Mouse (Mus musculus) midbrain, embryonic 14.5 days (tissue): ENCODE results near the gene Borcs6. TPM values are rescaled to one million over a fixed set of nuclear protein-coding genes. Genes with fewer than 3 reads are reported as not detected.

ENCODE experiments used
- ATAC-seq: fragments of 200-750 bp; cut with Nextera tagmentation; 2 replicates; pipeline ENCODE4 v1.8.0; 2017; ENCODE audit warnings: moderate number of reproducible peaks, moderate library complexity; ENCODE audit not compliant: low FRiP score, low TSS enrichment
- DNase-seq: peaks from one replicate; pipeline ENCODE4 v3.0.0-alpha.2; 2015
- H3K27ac ChIP-seq: fragments of 300-500 bp; sonication (generic); replicated peaks from 2 replicates; pipeline ENCODE4 v1.5.1; 2014; ENCODE audit warnings: mild to moderate bottlenecking, low read depth, low read length, moderate library complexity
- H3K27me3 ChIP-seq: fragments of 300-500 bp; sonication (generic); 2 replicates; pipeline ENCODE4 v1.6.1; 2014; ENCODE audit warnings: low read length, control low read depth, mixed read lengths; ENCODE audit not compliant: control insufficient read depth, insufficient read depth
- H3K36me3 ChIP-seq: fragments of 300-500 bp; sonication (generic); 2 replicates; pipeline ENCODE4 v1.6.1; 2014; ENCODE audit warnings: low read length, control low read depth; ENCODE audit not compliant: control insufficient read depth, insufficient read depth
- H3K4me1 ChIP-seq: fragments of 300-500 bp; sonication (generic); 2 replicates; pipeline ENCODE4 v1.6.1; 2014; ENCODE audit warnings: mild to moderate bottlenecking, antibody characterized with exemption, low read length, control low read depth; ENCODE audit not compliant: control insufficient read depth, insufficient read depth
- H3K4me2 ChIP-seq: fragments of 300-500 bp; sonication (generic); 2 replicates; pipeline ENCODE4 v1.6.1; 2014; ENCODE audit warnings: mild to moderate bottlenecking, low read length, moderate library complexity
- H3K4me3 ChIP-seq: fragments of 300-500 bp; sonication (generic); replicated peaks from 2 replicates; pipeline ENCODE4 v1.5.1; 2014; ENCODE audit warnings: low read depth, low read length
- H3K9ac ChIP-seq: fragments of 300-500 bp; sonication (generic); replicated peaks from 2 replicates; pipeline ENCODE4 v1.6.1; 2014; ENCODE audit warnings: mild to moderate bottlenecking, low read length, moderate library complexity
- H3K9me3 ChIP-seq: fragments of 300-500 bp; sonication (generic); 2 replicates; pipeline ENCODE4 v1.6.1; 2016; ENCODE audit warnings: low read length, control low read depth, mixed read lengths; ENCODE audit not compliant: control insufficient read depth
- WGBS: fragments of 180-500 bp; shearing (Covaris S2); extraction: QIAGEN DNeasy Blood & Tissue Kit; methylation state at CpG from one replicate; pipeline ENCODE4 v1.1.7; 2014; 5-methylcytosine and 5-hydroxymethylcytosine counted together
- polyA plus RNA-seq: library from polyadenylated mRNA; unstranded; fragments of >200 nt; fragmentation: Nextera tagmentation; extraction: Ambion mirVana; gene quantifications from 2 replicates; pipeline ENCODE4 v1.2.1, GENCODE M21; 2014

Borcs6 gene
- polyA plus RNA-seq, 1 experiment from 2014 or later: 17.3 TPM

DNA sequence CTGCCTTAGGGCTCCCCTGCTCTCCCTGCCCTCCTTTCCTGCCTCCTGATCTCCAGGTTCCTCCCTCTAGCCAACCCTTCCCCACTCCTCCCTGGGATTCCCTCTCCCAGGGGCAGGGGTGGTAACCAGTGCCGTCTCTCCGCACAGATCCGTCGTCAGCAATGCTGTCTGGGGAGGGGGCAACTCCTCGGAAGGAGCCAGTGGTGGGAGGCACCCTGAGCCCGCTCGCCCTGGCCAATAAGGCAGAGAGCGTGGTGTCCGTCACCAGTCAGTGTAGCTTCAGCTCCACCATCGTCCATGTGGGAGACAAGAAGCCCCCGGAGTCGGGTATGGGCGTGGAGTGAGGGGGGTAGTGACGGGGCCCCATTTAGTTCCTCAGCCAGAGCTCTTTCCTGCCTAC, 45.0 kb downstream of the Borcs6 start:
- Histone ChIP-seq H3K9me3 (no peaks in the 10 kb centered on the region), H3K4me1 (peaks cover 7% of the 10 kb centered on the region), H3K36me3 (peaks cover 86% of the 10 kb centered on the region), H3K9ac (no peak overlapping the region), H3K4me2 (no peak overlapping the region), H3K27ac (no peak overlapping the region), H3K4me3 (no peak overlapping the region), H3K27me3 (no peaks in the 10 kb centered on the region)
- 92% methylated on average over 14 of the region's 14 CpGs for WGBS
- ATAC-seq (no peak), DNase-seq (no peak)

DNA sequence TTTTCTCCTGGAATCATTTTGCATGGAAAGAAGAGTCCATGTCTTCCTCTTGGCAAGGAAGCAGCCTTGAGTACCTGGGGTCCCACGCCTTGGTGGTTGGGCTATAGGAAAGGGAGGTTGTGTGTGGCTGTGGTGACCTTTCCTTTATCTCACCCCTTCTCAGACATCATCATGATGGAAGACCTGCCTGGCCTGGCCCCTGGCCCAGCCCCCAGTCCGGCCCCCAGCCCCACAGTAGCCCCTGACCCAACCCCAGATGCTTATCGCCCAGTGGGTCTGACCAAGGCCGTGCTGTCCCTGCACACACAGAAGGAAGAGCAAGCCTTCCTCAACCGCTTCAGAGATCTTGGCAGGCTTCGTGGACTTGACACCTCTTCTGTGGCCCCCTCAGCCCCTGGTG, 45.7 kb downstream of the Borcs6 start:
- no peaks in the 10 kb centered on the region for H3K27me3 ChIP-seq
- ATAC-seq: no peak
- H3K9ac ChIP-seq: 0 out of 2 replicates have a peak overlapping the region, but pooled peaks have one; percentile 12
- H3K4me1 ChIP-seq: peaks cover 4% of the 10 kb centered on the region
- WGBS: 91% methylated on average over 6 of the region's 6 CpGs
- no peak for DNase-seq
- H3K9me3 ChIP-seq: no peaks in the 10 kb centered on the region
- peaks cover 88% of the 10 kb centered on the region for H3K36me3 ChIP-seq
- no peak overlapping the region for H3K4me2 ChIP-seq
- no peak overlapping the region for H3K4me3 ChIP-seq
- H3K27ac ChIP-seq: no peak overlapping the region

DNA sequence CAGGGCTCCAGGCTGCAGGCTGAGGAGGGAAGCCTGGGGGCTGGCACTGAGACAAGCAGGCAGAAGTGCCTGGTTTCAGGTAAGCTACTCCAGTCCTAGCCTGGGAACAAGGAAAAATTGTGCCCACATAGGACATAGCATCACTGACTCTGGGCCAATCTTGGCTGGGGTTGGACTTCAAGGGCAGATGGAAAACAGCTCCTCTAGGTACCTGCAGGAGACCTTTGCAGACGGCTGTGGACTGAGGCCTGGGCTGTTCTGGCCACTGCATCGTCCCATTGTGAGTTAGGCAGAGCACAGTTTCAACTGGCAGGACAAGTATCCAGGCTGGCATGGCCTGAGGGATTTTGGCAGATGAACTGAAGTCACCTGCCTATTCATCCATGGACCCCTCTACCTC, 46.3 kb downstream of the Borcs6 start:
- 84% methylated on average over 2 of the region's 2 CpGs for WGBS
- H3K9ac ChIP-seq: no peak overlapping the region

DNA sequence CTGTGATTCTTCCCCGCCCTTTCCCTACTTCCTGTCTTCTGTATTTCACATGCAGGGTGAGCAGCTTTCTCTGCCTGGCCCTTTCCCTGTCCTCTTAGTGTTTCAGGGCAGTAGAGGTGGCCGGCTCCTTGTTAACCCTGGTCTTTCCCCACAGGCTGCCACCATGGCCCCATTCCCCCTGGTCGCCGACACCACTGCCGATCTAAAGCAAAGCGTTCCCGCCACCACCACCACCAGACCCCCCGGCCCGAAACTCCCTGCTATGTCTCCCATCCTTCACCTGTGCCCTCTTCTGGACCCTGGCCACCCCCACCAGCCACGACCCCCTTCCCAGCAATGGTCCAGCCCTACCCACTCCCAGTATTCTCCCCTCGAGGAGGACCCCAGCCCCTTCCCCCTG, 46.8 kb downstream of the Borcs6 start:
- no peaks in the 10 kb centered on the region for H3K4me1 ChIP-seq
- ATAC-seq: no peak
- H3K4me2 ChIP-seq: no peak overlapping the region
- no peak overlapping the region for H3K27ac ChIP-seq
- DNase-seq: no peak
- no peaks in the 10 kb centered on the region for H3K9me3 ChIP-seq
- no peak overlapping the region for H3K4me3 ChIP-seq
- 87% methylated on average over 11 of the region's 11 CpGs for WGBS
- peaks cover 82% of the 10 kb centered on the region for H3K36me3 ChIP-seq
- H3K9ac ChIP-seq: no peak overlapping the region
- no peaks in the 10 kb centered on the region for H3K27me3 ChIP-seq

More for the DNA sequence above, 46.3 kb downstream of the Borcs6 start:
- peaks cover 87% of the 10 kb centered on the region for H3K36me3 ChIP-seq
- H3K27me3 ChIP-seq: no peaks in the 10 kb centered on the region
- DNase-seq: no peak
- H3K4me1 ChIP-seq: no peaks in the 10 kb centered on the region
- no peaks in the 10 kb centered on the region for H3K9me3 ChIP-seq
- H3K4me2 ChIP-seq: no peak overlapping the region
- ATAC-seq: no peak
- no peak overlapping the region for H3K4me3 ChIP-seq
- H3K27ac ChIP-seq: no peak overlapping the region

DNA sequence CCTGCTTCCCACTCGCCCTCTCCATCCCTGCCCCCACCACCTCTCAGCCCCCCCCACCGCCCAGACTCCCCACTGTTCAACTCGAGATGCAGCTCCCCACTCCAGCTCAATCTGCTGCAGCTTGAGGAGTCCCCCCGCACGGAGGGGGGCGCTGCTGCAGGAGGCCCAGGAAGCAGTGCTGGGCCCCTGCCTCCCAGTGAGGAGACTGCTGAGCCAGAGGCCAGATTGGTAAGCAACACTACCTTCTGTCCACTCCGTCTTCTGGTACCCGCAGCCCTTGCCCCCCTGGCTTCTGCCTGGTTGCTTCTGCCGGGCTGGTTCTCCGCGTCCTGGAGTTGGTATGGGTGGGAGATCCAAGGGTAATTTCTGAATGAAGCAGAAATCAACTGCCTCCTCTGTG, 47.3 kb downstream of the Borcs6 start:
- H3K36me3 ChIP-seq: peaks cover 76% of the 10 kb centered on the region
- H3K4me3 ChIP-seq: no peak overlapping the region
- ATAC-seq (no peak), DNase-seq (no peak)
- no peaks in the 10 kb centered on the region for H3K4me1 ChIP-seq
- H3K27ac ChIP-seq: no peak overlapping the region
- no peaks in the 10 kb centered on the region for H3K27me3 ChIP-seq
- no peak overlapping the region for H3K4me2 ChIP-seq
- 80% methylated on average over 11 of the region's 11 CpGs for WGBS
- H3K9me3 ChIP-seq: no peaks in the 10 kb centered on the region
- H3K9ac ChIP-seq: no peak overlapping the region

DNA sequence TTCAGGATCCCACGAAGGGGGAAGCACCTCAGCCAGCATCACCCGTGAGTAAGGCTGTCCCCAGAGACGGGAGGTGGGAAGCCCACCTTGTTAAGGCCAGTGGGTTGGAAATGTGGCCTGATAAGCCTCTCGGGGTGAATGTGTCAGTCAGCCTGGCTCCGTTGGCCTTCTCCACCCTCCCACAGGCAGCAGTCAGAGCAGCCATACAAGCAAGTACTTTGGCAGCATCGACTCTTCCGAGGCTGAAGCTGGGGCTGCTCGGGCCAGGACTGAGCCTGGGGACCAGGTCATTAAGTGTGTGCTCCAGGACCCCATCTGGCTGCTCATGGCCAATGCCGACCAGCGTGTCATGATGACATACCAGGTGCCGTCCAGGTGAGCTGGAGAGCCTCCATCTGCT, 48.2 kb downstream of the Borcs6 start:
- H3K27ac ChIP-seq: no peak overlapping the region
- WGBS: 90% methylated on average over 11 of the region's 11 CpGs
- no peaks in the 10 kb centered on the region for H3K27me3 ChIP-seq
- no peaks in the 10 kb centered on the region for H3K4me1 ChIP-seq
- no peaks in the 10 kb centered on the region for H3K9me3 ChIP-seq
- ATAC-seq: no peak
- H3K4me3 ChIP-seq: no peak overlapping the region
- H3K9ac ChIP-seq: no peak overlapping the region
- peaks cover 68% of the 10 kb centered on the region for H3K36me3 ChIP-seq
- no peak overlapping the region for H3K4me2 ChIP-seq
- no peak for DNase-seq

DNA sequence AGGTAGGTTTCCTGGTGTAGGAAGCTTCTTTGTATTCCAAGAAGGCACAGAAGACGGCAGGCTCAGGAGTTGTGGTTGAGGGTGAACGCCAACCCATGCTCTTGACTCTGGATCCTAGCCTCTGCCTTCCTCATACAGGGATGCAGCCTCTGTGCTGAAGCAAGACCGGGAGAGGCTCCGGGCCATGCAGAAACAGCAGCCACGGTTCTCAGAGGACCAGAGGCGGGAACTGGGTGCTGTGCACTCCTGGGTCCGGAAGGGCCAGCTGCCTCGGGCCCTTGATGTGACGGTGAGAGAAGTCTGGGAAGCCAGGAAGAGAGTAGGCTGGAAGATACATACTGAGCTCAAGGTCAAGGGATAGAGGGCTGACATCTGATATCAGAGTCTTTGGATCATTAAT, 48.7 kb downstream of the Borcs6 start:
- Histone ChIP-seq H3K9me3 (no peaks in the 10 kb centered on the region), H3K4me3 (no peak overlapping the region), H3K4me1 (no peaks in the 10 kb centered on the region), H3K9ac (no peak overlapping the region), H3K4me2 (no peak overlapping the region), H3K27me3 (no peaks in the 10 kb centered on the region), H3K36me3 (peaks cover 63% of the 10 kb centered on the region), H3K27ac (no peak overlapping the region)
- ATAC-seq (no peak), DNase-seq (no peak)
- WGBS: 92% methylated on average over 9 of the region's 9 CpGs

DNA sequence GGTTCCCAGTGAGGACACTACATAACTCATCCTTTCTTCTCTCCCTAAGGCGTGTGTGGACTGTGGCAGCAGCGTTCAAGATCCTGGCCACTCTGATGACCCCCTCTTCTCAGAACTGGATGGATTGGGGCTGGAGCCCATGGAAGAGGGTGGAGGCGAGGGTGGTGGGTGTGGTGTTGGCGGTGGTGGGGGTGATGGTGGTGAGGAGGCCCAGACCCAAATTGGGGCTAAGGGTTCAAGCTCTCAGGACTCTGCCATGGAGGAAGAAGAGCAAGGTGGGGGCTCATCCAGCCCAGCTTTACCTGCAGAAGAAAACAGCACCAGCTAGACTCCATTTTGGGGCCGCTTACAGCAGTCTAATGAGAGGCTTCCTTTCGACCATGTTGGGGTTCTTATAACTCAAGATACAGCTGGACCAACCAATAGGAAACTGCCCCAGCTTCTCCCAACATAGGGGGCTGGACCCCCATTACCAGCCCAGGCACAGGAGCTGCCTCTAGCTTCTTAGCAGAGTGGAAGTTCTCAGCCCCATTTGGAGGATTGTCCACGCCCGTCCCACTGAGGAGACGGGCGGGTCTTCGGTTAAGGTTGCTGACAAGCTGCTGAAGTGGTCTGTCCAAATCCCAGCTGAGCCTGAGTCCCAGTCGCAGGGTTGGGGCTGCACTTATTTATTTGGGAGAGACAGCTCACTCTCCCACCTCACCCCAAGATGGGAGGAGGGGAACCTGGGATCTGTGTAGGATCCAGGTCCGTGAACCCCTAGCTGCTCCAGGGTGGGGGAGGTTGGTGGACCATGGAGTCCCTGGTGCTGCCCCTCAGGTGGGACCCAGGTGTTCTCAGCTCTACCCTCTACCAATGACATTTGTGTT, 49.7 kb downstream of the Borcs6 start:
- H3K27ac ChIP-seq: no peak overlapping the region
- H3K4me1 ChIP-seq: no peaks in the 10 kb centered on the region
- H3K9ac ChIP-seq: no peak overlapping the region
- peaks cover 52% of the 10 kb centered on the region for H3K36me3 ChIP-seq
- 85% methylated on average over 13 of the region's 13 CpGs for WGBS
- DNase-seq (no peak), ATAC-seq (no peak; the same call in 1 of the 2 replicates)
- no peak overlapping the region for H3K4me3 ChIP-seq
- no peaks in the 10 kb centered on the region for H3K27me3 ChIP-seq
- no peak overlapping the region for H3K4me2 ChIP-seq
- no peaks in the 10 kb centered on the region for H3K9me3 ChIP-seq
